Mouse (Mus musculus): ENCODE measurements around the gene 4933407L21Rik. TPM values are rescaled to one million over a fixed set of nuclear protein-coding genes. Genes with fewer than 3 reads are reported as not detected.

The 4933407L21Rik gene
- total and polyA plus RNA-seq, 2 experiments from 2014 or later = 8.6 to 9.8 TPM

GRCm38 (mm10) chr1:85896781-85897700, 31.2 kb upstream of the 4933407L21Rik start:
- 55% methylated on average over 12 of the region's 12 CpGs for WGBS
- H3K9ac ChIP-seq = peak overlapping the region; percentile 14; the same call in 1 of the 2 replicates
- TF ChIP-seq CTCF (IDR thresholded peaks at IDR 0.05; ENCODE audit: low read depth) = no peak
- H3K36me3 ChIP-seq (ENCODE audit: insufficient read depth) = no peaks in the 10 kb centered on the region
- peak overlapping the region; percentile 91 for H3K27ac ChIP-seq (ENCODE audit: low read depth, low read length)
- H3K4me2 ChIP-seq (ENCODE audit: low read depth) = peak overlapping the region; percentile 82
- H3K9me3 ChIP-seq (ENCODE audit: low read length) = no peaks in the 10 kb centered on the region
- peaks cover 49% of the 10 kb centered on the region for H3K4me1 ChIP-seq (ENCODE audit: insufficient read depth)
- DNase-seq (no peak), ATAC-seq (no peak)
- H3K27me3 ChIP-seq (ENCODE audit: insufficient read depth, low read length) = no peaks in the 10 kb centered on the region
- peak overlapping the region; percentile 73 for H3K4me3 ChIP-seq (ENCODE audit: low read depth, low read length)

DNA sequence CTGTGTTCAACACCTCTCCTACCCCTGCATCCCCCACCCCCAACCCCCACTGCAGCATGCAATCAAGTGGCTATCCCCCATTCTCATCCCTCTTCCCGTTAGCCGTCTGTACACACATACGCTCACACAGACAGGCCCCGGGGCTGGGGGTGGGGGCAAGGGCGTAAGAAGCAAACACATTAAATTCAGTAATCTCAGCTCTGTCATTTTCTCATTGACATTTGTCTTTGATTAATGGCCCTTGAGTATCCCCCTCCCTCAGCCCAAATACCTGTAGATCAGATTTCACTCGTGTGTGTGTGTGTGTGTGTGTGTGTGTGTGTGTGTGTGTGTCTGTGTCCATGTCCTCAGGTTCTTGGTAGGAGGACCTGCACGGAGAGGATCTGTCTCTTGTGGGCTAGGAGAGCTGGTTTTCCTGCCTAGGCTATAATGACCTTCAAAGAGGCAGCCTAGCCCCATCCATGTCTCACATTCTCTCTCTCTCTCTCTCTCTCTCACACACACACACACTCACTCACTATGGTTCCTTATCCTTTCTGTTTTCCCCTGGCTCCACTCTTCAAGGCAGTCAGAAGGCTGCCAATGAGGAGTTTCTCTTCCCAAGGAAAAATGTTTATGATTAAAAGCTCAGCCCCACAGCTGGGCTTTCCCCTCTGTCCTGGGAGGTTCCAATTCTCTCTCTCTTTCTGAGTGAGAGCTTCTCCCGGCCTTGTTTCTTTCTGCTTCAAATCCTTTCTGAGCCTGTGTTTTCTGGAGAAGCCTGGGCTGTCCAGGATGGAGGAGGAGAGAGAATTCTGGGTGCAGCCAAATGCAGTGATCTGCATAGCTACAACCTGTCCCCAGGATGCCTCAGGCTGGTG, 30.2 kb upstream of the 4933407L21Rik start:
- peak overlapping the region; percentile 48 for H3K9ac ChIP-seq
- H3K27ac ChIP-seq (ENCODE audit: low read depth, low read length) = peak overlapping the region; percentile 91
- peak overlapping the region; percentile 12; the same call in 1 of the 2 replicates for H3K4me3 ChIP-seq (ENCODE audit: low read depth, low read length)
- TF ChIP-seq CTCF (IDR thresholded peaks at IDR 0.05; ENCODE audit: low read depth) = no peak
- H3K27me3 ChIP-seq (ENCODE audit: insufficient read depth, low read length) = no peaks in the 10 kb centered on the region
- H3K36me3 ChIP-seq (ENCODE audit: insufficient read depth) = peaks cover under 1% of the 10 kb centered on the region
- peak overlapping the region; percentile 82 for H3K4me2 ChIP-seq (ENCODE audit: low read depth)
- DNase-seq (peak; percentile 50), ATAC-seq (peak; percentile 2; the same call in 1 of the 2 replicates)
- H3K9me3 ChIP-seq (ENCODE audit: low read length) = no peaks in the 10 kb centered on the region
- peaks cover 53% of the 10 kb centered on the region for H3K4me1 ChIP-seq (ENCODE audit: insufficient read depth)
- 28% methylated on average over 8 of the region's 8 CpGs for WGBS

GRCm38 (mm10) chr1:85898761-85899387, 29.4 kb upstream of the 4933407L21Rik start:
- H3K9me3 ChIP-seq (ENCODE audit: low read length) = no peaks in the 10 kb centered on the region
- H3K27ac ChIP-seq (ENCODE audit: low read depth, low read length) = peak overlapping the region; percentile 91
- no peaks in the 10 kb centered on the region for H3K27me3 ChIP-seq (ENCODE audit: insufficient read depth, low read length)
- TF ChIP-seq CTCF (IDR thresholded peaks at IDR 0.05; ENCODE audit: low read depth) = no peak
- H3K36me3 ChIP-seq (ENCODE audit: insufficient read depth) = peaks cover 8% of the 10 kb centered on the region
- 13% methylated on average over 12 of the region's 12 CpGs for WGBS
- H3K9ac ChIP-seq = peak overlapping the region; percentile 48
- ATAC-seq (peak; percentile 21), DNase-seq (peak; percentile 72)
- H3K4me1 ChIP-seq (ENCODE audit: insufficient read depth) = peaks cover 53% of the 10 kb centered on the region
- H3K4me2 ChIP-seq (ENCODE audit: low read depth) = peak overlapping the region; percentile 82
- H3K4me3 ChIP-seq (ENCODE audit: low read depth, low read length) = peak overlapping the region; percentile 12; the same call in 1 of the 2 replicates

DNA sequence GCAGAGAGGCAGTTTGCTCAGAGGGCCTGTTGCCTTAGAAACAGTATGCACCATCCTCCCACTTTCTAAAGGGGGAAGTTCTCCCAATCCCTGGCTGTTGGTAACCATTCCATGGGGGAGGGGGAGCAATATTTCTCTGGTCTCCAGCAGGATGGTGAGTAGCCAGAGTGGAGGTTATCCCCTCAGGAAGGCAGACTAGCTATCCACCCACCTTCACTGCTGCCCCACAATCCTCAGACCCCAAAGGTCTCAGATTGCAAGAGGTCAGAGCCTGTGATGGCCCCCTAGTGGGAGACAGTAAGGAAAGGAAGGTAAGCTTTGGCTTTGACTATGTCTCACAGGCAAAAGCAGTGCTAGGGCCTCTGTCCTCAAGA, 28.9 kb upstream of the 4933407L21Rik start:
- no peak for DNase-seq
- peak overlapping the region; percentile 82 for H3K4me2 ChIP-seq (ENCODE audit: low read depth)

GRCm38 (mm10) chr1:85900521-85901333, 27.6 kb upstream of the 4933407L21Rik start:
- ATAC-seq = no peak
- Histone ChIP-seq H3K36me3 (ENCODE audit: insufficient read depth) (peaks cover 25% of the 10 kb centered on the region), H3K27ac (ENCODE audit: low read depth, low read length) (peak overlapping the region; percentile 91), H3K4me2 (ENCODE audit: low read depth) (no peak overlapping the region), H3K27me3 (ENCODE audit: insufficient read depth, low read length) (no peaks in the 10 kb centered on the region), H3K9me3 (ENCODE audit: low read length) (no peaks in the 10 kb centered on the region), H3K4me1 (ENCODE audit: insufficient read depth) (peaks cover 51% of the 10 kb centered on the region), H3K9ac (no peak overlapping the region), H3K4me3 (ENCODE audit: low read depth, low read length) (no peak overlapping the region)
- no peak for TF ChIP-seq CTCF (IDR thresholded peaks at IDR 0.05; ENCODE audit: low read depth)
- WGBS = 67% methylated on average over 7 of the region's 7 CpGs
- DNase-seq = no peak

More for the DNA sequence above, 28.9 kb upstream of the 4933407L21Rik start:
- H3K4me1 ChIP-seq (ENCODE audit: insufficient read depth) = peaks cover 53% of the 10 kb centered on the region
- peak overlapping the region; percentile 48 for H3K9ac ChIP-seq
- no peaks in the 10 kb centered on the region for H3K27me3 ChIP-seq (ENCODE audit: insufficient read depth, low read length)
- peak overlapping the region; percentile 91 for H3K27ac ChIP-seq (ENCODE audit: low read depth, low read length)
- no peaks in the 10 kb centered on the region for H3K9me3 ChIP-seq (ENCODE audit: low read length)
- peaks cover 13% of the 10 kb centered on the region for H3K36me3 ChIP-seq (ENCODE audit: insufficient read depth)
- ATAC-seq = peak; percentile 30
- peak; percentile 45 for TF ChIP-seq CTCF (IDR thresholded peaks at IDR 0.05; ENCODE audit: low read depth)
- no peak overlapping the region for H3K4me3 ChIP-seq (ENCODE audit: low read depth, low read length)
